Mouse (Mus musculus): ENCODE results near the gene Sema4d. TPM values are rescaled to one million over a fixed set of nuclear protein-coding genes. Genes with fewer than 3 reads are reported as not detected.

The Sema4d gene
- polyA plus RNA-seq, 1 experiment from 2014 or later, result 17.4 TPM

DNA sequence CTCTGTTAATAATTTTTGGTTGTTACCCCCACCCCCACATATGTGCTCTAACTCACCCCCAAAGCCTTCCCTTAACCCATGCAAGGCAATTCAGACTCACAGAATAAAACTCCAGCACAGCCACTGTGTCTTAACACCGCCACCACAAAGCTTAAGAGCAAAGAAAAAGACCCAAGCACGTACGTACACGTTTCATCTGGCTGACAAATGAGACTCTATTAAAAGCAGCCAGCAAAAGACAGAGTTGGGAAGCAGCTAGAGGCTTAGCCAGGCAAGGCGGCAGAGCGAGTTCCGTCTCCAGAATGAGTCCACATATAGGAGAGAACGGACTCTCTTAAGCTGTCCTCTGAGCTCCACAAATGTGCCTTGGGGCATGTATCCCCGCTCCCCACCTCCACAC is 37.5 kb downstream of the Sema4d start:
- ATAC-seq (ENCODE audit: insufficient number of reproducible peaks, insufficient read depth, low FRiP score, low read depth), result no peak
- 70% methylated on average over 9 of the region's 9 CpGs for WGBS
- H3K27ac ChIP-seq (replicated peaks in 1 of 2; ENCODE audit: control insufficient read depth in 1 of 2, insufficient read depth in 1 of 2, low read depth in 2 of 2, low read length in 2 of 2), result peak overlapping the region in 1 of 2 experiments; percentile 59; a peak in 2 of 4 replicates
- H3K9me3 ChIP-seq (ENCODE audit: control insufficient read depth, low read length), result no peaks in the 10 kb centered on the region
- no peaks in the 10 kb centered on the region for H3K27me3 ChIP-seq (ENCODE audit: control insufficient read depth, insufficient read depth, low read length)
- H3K4me3 ChIP-seq (ENCODE audit: control insufficient read depth in 1 of 2, insufficient read depth in 1 of 2, low read depth in 1 of 2, low read length in 2 of 2), result no peak overlapping the region
- H3K9ac ChIP-seq (ENCODE audit: low read length), result no peak overlapping the region; the same call in 1 of the 2 replicates
- no peaks in the 10 kb centered on the region for H3K36me3 ChIP-seq (ENCODE audit: control insufficient read depth, insufficient read depth, low read length)
- H3K4me1 ChIP-seq (ENCODE audit: control insufficient read depth in 2 of 2, insufficient read depth in 2 of 2, low read length in 2 of 2), result peaks cover 46 to 68% of the 10 kb centered on the region in 2 experiments
- no peak overlapping the region for H3K4me2 ChIP-seq (ENCODE audit: low read length)

DNA sequence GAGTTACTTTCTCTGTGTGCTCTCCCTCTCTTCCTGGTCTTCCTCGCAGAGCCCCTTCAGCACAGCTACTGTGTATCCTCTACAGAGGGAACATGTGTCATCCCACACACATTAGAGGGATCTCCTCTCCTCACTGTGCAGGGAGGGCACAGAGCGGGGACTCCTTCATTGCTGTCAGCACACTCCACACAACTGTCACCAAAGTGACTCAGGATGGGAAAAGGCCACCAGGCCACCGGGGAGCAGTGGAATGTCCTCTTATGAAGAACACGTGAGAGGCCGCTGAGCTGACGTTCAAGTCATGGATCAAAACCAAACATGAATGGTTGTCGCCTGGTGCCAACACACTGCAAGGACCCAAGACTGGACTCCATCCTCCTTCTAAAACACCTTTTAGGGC is 38.0 kb downstream of the Sema4d start:
- 52% methylated on average over 7 of the region's 7 CpGs for WGBS
- no peak overlapping the region for H3K27ac ChIP-seq (replicated peaks in 1 of 2; ENCODE audit: control insufficient read depth in 1 of 2, insufficient read depth in 1 of 2, low read depth in 2 of 2, low read length in 2 of 2)
- H3K4me1 ChIP-seq (ENCODE audit: control insufficient read depth in 2 of 2, insufficient read depth in 2 of 2, low read length in 2 of 2), result peaks cover 45 to 68% of the 10 kb centered on the region in 2 experiments
- no peak overlapping the region for H3K4me2 ChIP-seq (ENCODE audit: low read length)
- H3K27me3 ChIP-seq (ENCODE audit: control insufficient read depth, insufficient read depth, low read length), result no peaks in the 10 kb centered on the region
- H3K36me3 ChIP-seq (ENCODE audit: control insufficient read depth, insufficient read depth, low read length), result no peaks in the 10 kb centered on the region
- no peak for ATAC-seq (ENCODE audit: insufficient number of reproducible peaks, insufficient read depth, low FRiP score, low read depth)
- no peak overlapping the region for H3K4me3 ChIP-seq (ENCODE audit: control insufficient read depth in 1 of 2, insufficient read depth in 1 of 2, low read depth in 1 of 2, low read length in 2 of 2)
- H3K9ac ChIP-seq (ENCODE audit: low read length), result no peak overlapping the region
- H3K9me3 ChIP-seq (ENCODE audit: control insufficient read depth, low read length), result no peaks in the 10 kb centered on the region

DNA sequence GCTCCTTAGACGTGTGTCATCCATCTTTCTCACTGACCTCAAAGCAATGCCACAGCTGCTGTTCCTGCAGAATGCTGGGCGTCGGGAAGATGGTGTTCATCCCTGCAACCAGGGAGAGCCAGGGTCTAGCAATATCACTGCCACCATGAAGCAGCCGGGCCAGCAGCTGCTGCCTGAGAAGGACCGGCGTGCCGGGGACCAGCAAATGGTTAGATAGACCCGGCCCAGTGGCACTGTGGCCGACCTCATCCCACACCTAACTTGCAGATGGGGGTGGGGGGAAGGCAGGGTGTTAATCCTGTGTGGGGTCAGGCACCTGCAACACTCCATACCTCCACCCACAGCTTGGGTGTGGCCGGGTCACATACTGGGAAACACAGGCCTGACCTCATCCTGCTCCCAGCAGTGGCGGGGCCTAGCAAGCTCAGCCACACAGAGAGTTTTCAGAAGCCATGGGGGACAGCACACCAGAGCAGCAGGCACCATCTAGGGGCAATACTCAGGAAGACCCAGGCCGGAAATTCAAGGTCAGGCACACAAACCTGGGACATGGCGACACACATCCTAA is 38.9 kb downstream of the Sema4d start:
- H3K4me3 ChIP-seq (ENCODE audit: control insufficient read depth in 1 of 2, insufficient read depth in 1 of 2, low read depth in 1 of 2, low read length in 2 of 2), result no peak overlapping the region
- peaks cover 52 to 76% of the 10 kb centered on the region in 2 experiments for H3K4me1 ChIP-seq (ENCODE audit: control insufficient read depth in 2 of 2, insufficient read depth in 2 of 2, low read length in 2 of 2)
- no peak overlapping the region for H3K27ac ChIP-seq (replicated peaks in 1 of 2; ENCODE audit: control insufficient read depth in 1 of 2, insufficient read depth in 1 of 2, low read depth in 2 of 2, low read length in 2 of 2)
- H3K27me3 ChIP-seq (ENCODE audit: control insufficient read depth, insufficient read depth, low read length), result no peaks in the 10 kb centered on the region
- no peak for ATAC-seq (ENCODE audit: insufficient number of reproducible peaks, insufficient read depth, low FRiP score, low read depth)
- WGBS, result 81% methylated on average over 13 of the region's 13 CpGs
- H3K9ac ChIP-seq (ENCODE audit: low read length), result no peak overlapping the region
- no peaks in the 10 kb centered on the region for H3K9me3 ChIP-seq (ENCODE audit: control insufficient read depth, low read length)
- no peaks in the 10 kb centered on the region for H3K36me3 ChIP-seq (ENCODE audit: control insufficient read depth, insufficient read depth, low read length)
- H3K4me2 ChIP-seq (ENCODE audit: low read length), result no peak overlapping the region

- no peak for ATAC-seq (ENCODE audit: insufficient number of reproducible peaks, insufficient read depth, low FRiP score, low read depth)
- Histone ChIP-seq H3K27ac (replicated peaks in 1 of 2; ENCODE audit: control insufficient read depth in 1 of 2, insufficient read depth in 1 of 2, low read depth in 2 of 2, low read length in 2 of 2) (no peak overlapping the region), H3K36me3 (ENCODE audit: control insufficient read depth, insufficient read depth, low read length) (no peaks in the 10 kb centered on the region), H3K4me1 (ENCODE audit: control insufficient read depth in 2 of 2, insufficient read depth in 2 of 2, low read length in 2 of 2) (peaks cover 52 to 83% of the 10 kb centered on the region in 2 experiments), H3K9ac (ENCODE audit: low read length) (0 out of 2 replicates have a peak overlapping the region, but pooled peaks have one; percentile 4), H3K4me3 (ENCODE audit: control insufficient read depth in 1 of 2, insufficient read depth in 1 of 2, low read depth in 1 of 2, low read length in 2 of 2) (no peak overlapping the region), H3K4me2 (ENCODE audit: low read length) (no peak overlapping the region), H3K9me3 (ENCODE audit: control insufficient read depth, low read length) (no peaks in the 10 kb centered on the region), H3K27me3 (ENCODE audit: control insufficient read depth, insufficient read depth, low read length) (no peaks in the 10 kb centered on the region)
- WGBS, result 82% methylated on average over 5 of the region's 5 CpGs
Measured at GRCm38 (mm10) chr13:51753802-51754444, 39.6 kb downstream of the Sema4d start.

DNA sequence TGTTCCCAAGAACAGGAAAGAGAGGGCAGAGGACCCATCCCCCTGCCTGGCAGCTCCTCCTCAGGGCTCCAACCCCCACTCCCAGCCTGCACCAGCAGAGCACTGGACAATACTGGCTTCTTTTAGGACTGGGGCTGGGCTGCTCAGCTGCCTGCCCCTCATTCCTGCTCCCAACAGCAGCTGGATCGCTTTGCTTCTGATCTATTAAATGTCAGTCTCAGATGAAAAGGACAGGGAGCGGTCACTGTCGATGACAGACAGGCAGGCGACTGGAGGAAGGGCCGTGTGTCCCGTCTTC is 40.4 kb downstream of the Sema4d start:
- no peaks in the 10 kb centered on the region for H3K9me3 ChIP-seq (ENCODE audit: control insufficient read depth, low read length)
- 26% methylated on average over 6 of the region's 6 CpGs for WGBS
- 0 out of 2 replicates have a peak overlapping the region, but pooled peaks have one; percentile 21 for H3K9ac ChIP-seq (ENCODE audit: low read length)
- H3K27me3 ChIP-seq (ENCODE audit: control insufficient read depth, insufficient read depth, low read length), result no peaks in the 10 kb centered on the region
- ATAC-seq (ENCODE audit: insufficient number of reproducible peaks, insufficient read depth, low FRiP score, low read depth), result no peak
- 0 out of 4 replicates have a peak overlapping the region, but pooled peaks of 1 of the 2 experiments have one; percentile 16 for H3K27ac ChIP-seq (replicated peaks in 1 of 2; ENCODE audit: control insufficient read depth in 1 of 2, insufficient read depth in 1 of 2, low read depth in 2 of 2, low read length in 2 of 2)
- H3K4me1 ChIP-seq (ENCODE audit: control insufficient read depth in 2 of 2, insufficient read depth in 2 of 2, low read length in 2 of 2), result peaks cover 51 to 84% of the 10 kb centered on the region in 2 experiments
- no peak overlapping the region for H3K4me3 ChIP-seq (ENCODE audit: control insufficient read depth in 1 of 2, insufficient read depth in 1 of 2, low read depth in 1 of 2, low read length in 2 of 2)
- no peaks in the 10 kb centered on the region for H3K36me3 ChIP-seq (ENCODE audit: control insufficient read depth, insufficient read depth, low read length)
- H3K4me2 ChIP-seq (ENCODE audit: low read length), result 0 out of 2 replicates have a peak overlapping the region, but pooled peaks have one; percentile 6

DNA sequence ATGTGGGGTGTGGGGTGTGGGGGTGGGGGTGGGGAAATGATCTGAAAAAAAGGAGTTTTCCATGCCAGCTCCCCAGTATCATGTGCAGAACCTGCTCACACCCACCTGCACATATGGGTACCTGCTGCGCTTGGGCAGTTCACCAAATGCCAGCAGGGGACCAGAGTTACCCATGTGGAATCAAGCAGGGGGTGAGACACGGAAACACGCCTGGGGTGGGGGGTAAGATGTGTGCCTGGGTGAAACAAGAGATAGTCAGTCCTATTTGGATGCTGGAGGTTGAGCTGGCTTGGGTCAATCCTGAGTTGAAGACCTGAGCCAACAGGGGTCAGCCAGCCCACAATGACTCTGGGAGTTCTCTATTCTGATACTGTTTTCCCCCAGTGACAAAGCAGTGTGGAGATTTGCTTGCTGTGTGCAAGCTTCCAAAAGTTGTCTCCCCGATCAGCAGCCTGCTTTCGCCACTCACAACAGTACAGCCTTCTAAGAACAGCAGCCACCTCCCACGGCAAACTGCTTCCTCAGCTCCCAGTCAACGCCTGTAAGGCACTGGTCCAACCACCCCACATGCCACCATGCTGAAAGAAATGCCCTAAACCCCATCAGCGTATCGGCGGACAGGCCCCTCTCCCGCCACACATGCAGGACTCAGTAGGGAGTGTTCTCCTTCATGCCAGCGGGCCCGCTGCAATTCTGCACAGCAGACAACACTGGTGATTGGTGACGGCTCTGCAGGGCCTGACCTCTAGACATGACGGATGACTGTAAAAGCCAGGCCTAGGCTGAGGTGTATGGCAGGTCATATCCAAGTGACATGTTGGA is 41.0 kb downstream of the Sema4d start:
- Histone ChIP-seq H3K9ac (ENCODE audit: low read length) (peak overlapping the region; percentile 21; the same call in 1 of the 2 replicates), H3K4me1 (ENCODE audit: control insufficient read depth in 2 of 2, insufficient read depth in 2 of 2, low read length in 2 of 2) (peaks cover 51 to 84% of the 10 kb centered on the region in 2 experiments), H3K27ac (replicated peaks in 1 of 2; ENCODE audit: control insufficient read depth in 1 of 2, insufficient read depth in 1 of 2, low read depth in 2 of 2, low read length in 2 of 2) (peak overlapping the region in 1 of 2 experiments; percentile 16; a peak in 1 of 4 replicates), H3K4me2 (ENCODE audit: low read length) (0 out of 2 replicates have a peak overlapping the region, but pooled peaks have one; percentile 6), H3K4me3 (ENCODE audit: control insufficient read depth in 1 of 2, insufficient read depth in 1 of 2, low read depth in 1 of 2, low read length in 2 of 2) (no peak overlapping the region), H3K36me3 (ENCODE audit: control insufficient read depth, insufficient read depth, low read length) (no peaks in the 10 kb centered on the region), H3K27me3 (ENCODE audit: control insufficient read depth, insufficient read depth, low read length) (no peaks in the 10 kb centered on the region), H3K9me3 (ENCODE audit: control insufficient read depth, low read length) (no peaks in the 10 kb centered on the region)
- ATAC-seq (ENCODE audit: insufficient number of reproducible peaks, insufficient read depth, low FRiP score, low read depth), result no peak
- WGBS, result 51% methylated on average over 15 of the region's 15 CpGs

DNA sequence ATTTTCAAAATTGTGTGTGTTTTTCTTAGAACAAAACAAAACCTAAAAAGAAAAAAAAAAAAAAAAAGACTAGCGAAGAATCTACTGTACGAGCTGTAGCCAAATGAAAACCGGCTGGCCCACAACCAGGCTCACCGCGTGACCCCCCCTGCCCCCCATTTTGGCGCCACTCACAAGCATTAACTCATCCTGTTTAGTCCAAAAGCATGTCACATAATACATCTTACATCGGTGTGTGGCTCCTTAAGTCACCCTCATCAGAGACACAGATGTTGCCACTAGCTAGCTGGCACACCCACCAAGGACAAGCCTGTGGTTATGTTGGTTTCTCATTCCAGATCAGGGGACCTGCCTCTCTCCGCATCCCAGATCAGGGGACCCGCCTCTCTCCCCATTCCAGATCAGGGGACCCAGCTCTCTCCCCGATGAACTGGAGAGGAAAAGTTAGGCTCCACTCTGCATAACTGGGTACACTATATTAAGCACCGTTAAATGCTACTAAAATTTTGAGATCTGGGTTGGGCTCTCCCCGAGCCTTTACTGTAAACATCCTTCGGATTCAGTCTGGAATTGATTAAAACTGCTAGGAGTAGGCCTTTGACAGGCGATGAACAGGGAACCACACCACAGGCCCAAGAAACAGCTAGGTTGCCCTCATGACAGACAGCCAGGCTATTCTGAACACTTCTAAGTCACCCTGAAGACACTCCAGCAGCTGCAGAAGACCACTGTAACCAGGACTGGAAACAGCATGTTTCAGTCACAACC is 43.8 kb downstream of the Sema4d start:
- 82% methylated on average over 14 of the region's 14 CpGs for WGBS
- ATAC-seq (ENCODE audit: insufficient number of reproducible peaks, insufficient read depth, low FRiP score, low read depth), result no peak

More for the DNA sequence above, 43.8 kb downstream of the Sema4d start:
- no peak overlapping the region for H3K4me3 ChIP-seq (ENCODE audit: control insufficient read depth in 1 of 2, insufficient read depth in 1 of 2, low read depth in 1 of 2, low read length in 2 of 2)
- no peak overlapping the region for H3K4me2 ChIP-seq (ENCODE audit: low read length)
- H3K36me3 ChIP-seq (ENCODE audit: control insufficient read depth, insufficient read depth, low read length), result no peaks in the 10 kb centered on the region
- H3K9me3 ChIP-seq (ENCODE audit: control insufficient read depth, low read length), result no peaks in the 10 kb centered on the region
- no peaks in the 10 kb centered on the region for H3K27me3 ChIP-seq (ENCODE audit: control insufficient read depth, insufficient read depth, low read length)
- no peak overlapping the region for H3K9ac ChIP-seq (ENCODE audit: low read length)
- H3K27ac ChIP-seq (replicated peaks in 1 of 2; ENCODE audit: control insufficient read depth in 1 of 2, insufficient read depth in 1 of 2, low read depth in 2 of 2, low read length in 2 of 2), result peak overlapping the region in 1 of 2 experiments; percentile 46; a peak in 1 of 4 replicates
- peaks cover 45 to 65% of the 10 kb centered on the region in 2 experiments for H3K4me1 ChIP-seq (ENCODE audit: control insufficient read depth in 2 of 2, insufficient read depth in 2 of 2, low read length in 2 of 2)
